Mouse (Mus musculus) heart, embryonic 12.5 days (tissue): ENCODE measurements around the gene Nectin2. TPM values are rescaled to one million over a fixed set of nuclear protein-coding genes. Genes with fewer than 3 reads are reported as not detected.

ENCODE experiments used
- ATAC-seq: fragments of 200-750 bp; cut with Nextera tagmentation; 2 replicates; pipeline ENCODE4 v1.8.0; 2017; ENCODE audit warnings: moderate TSS enrichment, moderate library complexity; ENCODE audit not compliant: insufficient number of reproducible peaks, low FRiP score
- H3K27ac ChIP-seq: fragments of 300-500 bp; sonication (generic); 2 replicates; pipeline ENCODE4 v1.5.1; 2016; ENCODE audit warnings: mild to moderate bottlenecking, moderate library complexity; ENCODE audit not compliant: poor library complexity, severe bottlenecking
- H3K27me3 ChIP-seq: fragments of 300-500 bp; sonication (generic); replicated peaks from 2 replicates; pipeline ENCODE4 v1.6.1; 2016; ENCODE audit warnings: mild to moderate bottlenecking, moderate library complexity
- H3K36me3 ChIP-seq: fragments of 300-500 bp; sonication (generic); 2 replicates; pipeline ENCODE4 v1.6.1; 2016; ENCODE audit warnings: mild to moderate bottlenecking, moderate library complexity
- H3K4me1 ChIP-seq: fragments of 300-500 bp; sonication (generic); replicated peaks from 2 replicates; pipeline ENCODE4 v1.6.1; 2016; ENCODE audit warnings: mild to moderate bottlenecking
- H3K4me2 ChIP-seq: fragments of 300-500 bp; sonication (generic); 2 replicates; pipeline ENCODE4 v1.6.1; 2016; ENCODE audit warnings: mild to moderate bottlenecking, moderate library complexity
- H3K4me3 ChIP-seq: fragments of 300-500 bp; sonication (generic); 2 replicates; pipeline ENCODE4 v1.5.1; 2016; ENCODE audit warnings: mild to moderate bottlenecking
- H3K9ac ChIP-seq: fragments of 300-500 bp; sonication (generic); 2 replicates; pipeline ENCODE4 v1.6.1; 2016; ENCODE audit warnings: mild to moderate bottlenecking, moderate library complexity
- H3K9me3 ChIP-seq: fragments of 300-500 bp; sonication (generic); replicated peaks from 2 replicates; pipeline ENCODE4 v1.6.1; 2016; ENCODE audit warnings: mild to moderate bottlenecking, moderate library complexity
- WGBS: fragments of 180-500 bp; shearing (Covaris S2); methylation state at CpG from one replicate; pipeline ENCODE4 v1.1.7; 2016; 5-methylcytosine and 5-hydroxymethylcytosine counted together
- polyA plus RNA-seq: library from polyadenylated mRNA; unstranded; fragments of >200 nt; fragmentation: Nextera tagmentation; extraction: Ambion mirVana; gene quantifications from 2 replicates; pipeline ENCODE4 v1.2.1, GENCODE M21; 2016

Gene Nectin2
- polyA plus RNA-seq, 1 experiment from 2014 or later, result 101 TPM

GRCm38 (mm10) chr7:19768251-19768650 is 18.0 kb upstream of the Nectin2 start:
- no peak for ATAC-seq
- Histone ChIP-seq H3K9me3 (no peaks in the 10 kb centered on the region), H3K4me2 (peak overlapping the region; percentile 85), H3K4me1 (peaks cover 34% of the 10 kb centered on the region), H3K9ac (peak overlapping the region; percentile 83), H3K27me3 (no peaks in the 10 kb centered on the region), H3K27ac (peak overlapping the region; percentile 35; the same call in 1 of the 2 replicates), H3K4me3 (peak overlapping the region; percentile 71), H3K36me3 (peaks cover 41% of the 10 kb centered on the region)
- 52% methylated on average over 14 of the region's 14 CpGs for WGBS

- H3K4me3 ChIP-seq, result no peak overlapping the region
- H3K27me3 ChIP-seq, result no peaks in the 10 kb centered on the region
- H3K9ac ChIP-seq, result no peak overlapping the region
- no peak for ATAC-seq
- 92% methylated on average over 9 of the region's 9 CpGs for WGBS
- H3K4me1 ChIP-seq, result peaks cover 47% of the 10 kb centered on the region
- H3K9me3 ChIP-seq, result no peaks in the 10 kb centered on the region
- no peak overlapping the region for H3K4me2 ChIP-seq
- no peak overlapping the region for H3K27ac ChIP-seq
- H3K36me3 ChIP-seq, result peaks cover 65% of the 10 kb centered on the region
These were observed 14.3 kb upstream of the Nectin2 start for GRCm38 (mm10) chr7:19764581-19764980.

- no peaks in the 10 kb centered on the region for H3K27me3 ChIP-seq
- peaks cover 72% of the 10 kb centered on the region for H3K36me3 ChIP-seq
- no peaks in the 10 kb centered on the region for H3K9me3 ChIP-seq
- no peak for ATAC-seq
- no peak overlapping the region for H3K4me3 ChIP-seq
- peaks cover 42% of the 10 kb centered on the region for H3K4me1 ChIP-seq
- no peak overlapping the region for H3K9ac ChIP-seq
- no peak overlapping the region for H3K27ac ChIP-seq
- 84% methylated on average over 13 of the region's 13 CpGs for WGBS
- H3K4me2 ChIP-seq, result no peak overlapping the region
These were observed 13.7 kb upstream of the Nectin2 start for GRCm38 (mm10) chr7:19763829-19764477.

GRCm38 (mm10) chr7:19762283-19762682 is 12.0 kb upstream of the Nectin2 start:
- Histone ChIP-seq H3K4me3 (no peak overlapping the region), H3K9me3 (no peaks in the 10 kb centered on the region), H3K36me3 (peaks cover 81% of the 10 kb centered on the region), H3K27me3 (no peaks in the 10 kb centered on the region), H3K27ac (peak overlapping the region; percentile 61), H3K4me1 (peaks cover 39% of the 10 kb centered on the region), H3K4me2 (no peak overlapping the region), H3K9ac (0 out of 2 replicates have a peak overlapping the region, but pooled peaks have one; percentile 7)
- no peak for ATAC-seq
- WGBS, result 36% methylated on average over 11 of the region's 11 CpGs

GRCm38 (mm10) chr7:19760021-19760420 is 9.7 kb upstream of the Nectin2 start:
- no peak overlapping the region for H3K4me3 ChIP-seq
- no peak overlapping the region for H3K9ac ChIP-seq
- peaks cover 61% of the 10 kb centered on the region for H3K36me3 ChIP-seq
- H3K27ac ChIP-seq, result peak overlapping the region; percentile 55
- no peaks in the 10 kb centered on the region for H3K27me3 ChIP-seq
- no peak for ATAC-seq
- WGBS, result 70% methylated on average over 13 of the region's 13 CpGs
- H3K4me2 ChIP-seq, result no peak overlapping the region
- H3K9me3 ChIP-seq, result no peaks in the 10 kb centered on the region
- peaks cover 62% of the 10 kb centered on the region for H3K4me1 ChIP-seq

GRCm38 (mm10) chr7:19758623-19759022 is 8.3 kb upstream of the Nectin2 start:
- peak overlapping the region; percentile 19; the same call in 1 of the 2 replicates for H3K27ac ChIP-seq
- H3K27me3 ChIP-seq, result no peaks in the 10 kb centered on the region
- WGBS, result 80% methylated on average over 13 of the region's 13 CpGs
- H3K9ac ChIP-seq, result no peak overlapping the region
- no peak overlapping the region for H3K4me3 ChIP-seq
- ATAC-seq, result no peak
- peaks cover 48% of the 10 kb centered on the region for H3K36me3 ChIP-seq
- H3K9me3 ChIP-seq, result no peaks in the 10 kb centered on the region
- peaks cover 71% of the 10 kb centered on the region for H3K4me1 ChIP-seq
- H3K4me2 ChIP-seq, result no peak overlapping the region

- peaks cover 30% of the 10 kb centered on the region for H3K36me3 ChIP-seq
- 25% methylated on average over 24 of the region's 24 CpGs for WGBS
- peak overlapping the region; percentile 48 for H3K9ac ChIP-seq
- ATAC-seq, result peak; percentile 87
- peaks cover 61% of the 10 kb centered on the region for H3K4me1 ChIP-seq
- peak overlapping the region; percentile 46 for H3K4me2 ChIP-seq
- H3K9me3 ChIP-seq, result no peaks in the 10 kb centered on the region
- peak overlapping the region; percentile 11 for H3K4me3 ChIP-seq
- H3K27ac ChIP-seq, result peak overlapping the region; percentile 99
- no peaks in the 10 kb centered on the region for H3K27me3 ChIP-seq
These were observed 5.8 kb upstream of the Nectin2 start for GRCm38 (mm10) chr7:19755851-19756786.

GRCm38 (mm10) chr7:19755008-19755407 is 4.7 kb upstream of the Nectin2 start:
- Histone ChIP-seq H3K9me3 (no peaks in the 10 kb centered on the region), H3K4me2 (peak overlapping the region; percentile 46; the same call in 1 of the 2 replicates), H3K9ac (0 out of 2 replicates have a peak overlapping the region, but pooled peaks have one; percentile 48), H3K4me3 (no peak overlapping the region), H3K27ac (peak overlapping the region; percentile 99), H3K27me3 (no peaks in the 10 kb centered on the region), H3K36me3 (peaks cover 24% of the 10 kb centered on the region), H3K4me1 (peaks cover 61% of the 10 kb centered on the region)
- ATAC-seq, result no peak
- 80% methylated on average over 2 of the region's 2 CpGs for WGBS

- H3K4me3 ChIP-seq, result no peak overlapping the region
- H3K4me1 ChIP-seq, result peaks cover 56% of the 10 kb centered on the region
- no peak overlapping the region for H3K9ac ChIP-seq
- WGBS, result 78% methylated on average over 1 of the region's 1 CpGs
- no peak overlapping the region for H3K4me2 ChIP-seq
- H3K27me3 ChIP-seq, result no peaks in the 10 kb centered on the region
- H3K27ac ChIP-seq, result 0 out of 2 replicates have a peak overlapping the region, but pooled peaks have one; percentile 45
- no peaks in the 10 kb centered on the region for H3K9me3 ChIP-seq
- ATAC-seq, result no peak
- peaks cover 15% of the 10 kb centered on the region for H3K36me3 ChIP-seq
These were observed 3.8 kb upstream of the Nectin2 start for GRCm38 (mm10) chr7:19754065-19754464.

GRCm38 (mm10) chr7:19753587-19753986 is 3.3 kb upstream of the Nectin2 start:
- 62% methylated on average over 7 of the region's 7 CpGs for WGBS
- peaks cover 52% of the 10 kb centered on the region for H3K4me1 ChIP-seq
- no peak overlapping the region for H3K4me2 ChIP-seq
- no peak for ATAC-seq
- no peaks in the 10 kb centered on the region for H3K27me3 ChIP-seq
- H3K36me3 ChIP-seq, result peaks cover 10% of the 10 kb centered on the region
- no peaks in the 10 kb centered on the region for H3K9me3 ChIP-seq
- no peak overlapping the region for H3K9ac ChIP-seq
- H3K27ac ChIP-seq, result peak overlapping the region; percentile 45
- no peak overlapping the region for H3K4me3 ChIP-seq

- H3K4me1 ChIP-seq, result peaks cover 52% of the 10 kb centered on the region
- no peak for ATAC-seq
These were observed 2.4 kb upstream of the Nectin2 start for GRCm38 (mm10) chr7:19752652-19753051.

More at GRCm38 (mm10) chr7:19752652-19753051, 2.4 kb upstream of the Nectin2 start:
- peaks cover under 1% of the 10 kb centered on the region; the same call in 1 of the 2 replicates for H3K36me3 ChIP-seq
- no peak overlapping the region for H3K27ac ChIP-seq
- 63% methylated on average over 8 of the region's 8 CpGs for WGBS
- H3K9ac ChIP-seq, result no peak overlapping the region
- no peak overlapping the region for H3K4me2 ChIP-seq
- no peaks in the 10 kb centered on the region for H3K9me3 ChIP-seq
- no peaks in the 10 kb centered on the region for H3K27me3 ChIP-seq
- no peak overlapping the region for H3K4me3 ChIP-seq
